Mouse (Mus musculus): ENCODE results near the gene Gja3.
"Not testable (repeated sequence)": the region's sequence is repeated elsewhere in the genome, so short reads cannot be mapped to it uniquely, and the experiment has no call there.

Gja3 gene

DNA sequence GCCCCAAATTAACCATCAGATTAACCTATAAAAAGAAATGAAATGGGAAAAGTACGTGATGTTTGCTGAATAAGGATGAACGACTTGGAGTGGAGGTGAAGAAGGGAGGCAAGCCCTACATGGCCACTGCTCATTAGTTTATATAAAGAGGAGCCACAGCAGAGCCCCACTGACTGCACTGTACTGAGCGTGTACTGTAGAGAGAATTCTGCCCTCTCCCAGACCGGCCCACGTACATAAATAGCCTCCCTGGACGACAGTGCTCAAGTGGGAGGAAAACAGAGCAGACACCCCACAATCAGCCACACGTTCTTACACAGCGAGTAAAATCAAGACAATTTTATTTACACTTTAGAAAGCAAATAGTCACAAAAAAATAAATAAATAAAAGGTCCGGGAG is 23.8 kb downstream of the Gja3 start:
- no peak for DNase-seq (ENCODE audit: low read depth, low spot score)

GRCm38 (mm10) chr14:57032850-57033249 is 25.1 kb downstream of the Gja3 start:
- DNase-seq (ENCODE audit: low read depth, low spot score), result no peak

GRCm38 (mm10) chr14:57018436-57018835 is 39.5 kb downstream of the Gja3 start:
- no peak for DNase-seq (ENCODE audit: low read depth, low spot score)

DNA sequence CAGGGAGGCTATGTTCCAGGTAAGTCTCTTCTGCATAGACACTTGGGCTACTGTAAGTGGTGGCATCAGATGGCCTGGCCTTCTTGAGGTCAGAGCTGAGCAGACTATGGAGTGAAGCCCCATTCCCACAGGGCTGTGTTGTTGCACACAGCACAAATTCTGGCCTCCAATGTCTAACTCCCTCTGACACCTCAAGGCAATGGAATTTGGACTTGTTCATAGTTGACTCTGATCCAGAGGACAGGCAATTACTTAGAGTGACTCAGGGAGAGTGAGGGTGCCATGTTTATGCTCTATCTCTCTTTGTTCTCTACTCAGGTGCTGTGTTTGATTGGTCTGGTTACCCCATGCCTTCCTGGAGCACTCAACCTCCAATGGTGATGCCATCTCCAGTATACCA is 41.1 kb downstream of the Gja3 start:
- not testable (repeated sequence) for DNase-seq (ENCODE audit: low read depth, low spot score)

DNA sequence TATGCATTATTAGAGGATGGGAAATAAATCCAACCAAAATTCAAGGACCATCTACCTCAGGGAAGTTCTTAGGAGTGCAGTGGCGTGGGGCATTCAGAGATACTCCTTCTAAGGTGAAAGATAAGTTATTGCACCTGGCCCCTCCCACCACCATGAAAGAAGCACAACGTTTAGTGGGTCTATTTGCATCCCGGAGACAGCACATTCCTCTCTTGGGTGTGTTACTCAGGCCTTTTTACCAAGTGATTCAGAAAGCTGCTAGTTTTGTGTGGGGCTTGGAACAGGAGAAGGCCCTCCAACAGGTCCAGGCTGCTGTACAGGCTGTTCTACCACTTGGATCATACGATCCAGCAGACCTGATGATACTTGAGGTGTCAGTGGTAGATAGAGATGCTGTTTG is 69.3 kb downstream of the Gja3 start:
- no peak for DNase-seq (ENCODE audit: low read depth, low spot score)

All from embryo, embryonic 11.5 days (tissue).